Mouse (Mus musculus): ENCODE data around the gene Sumo3.

- TF ChIP-seq CTCF (IDR thresholded peaks at IDR 0.05; ENCODE audit: low read depth), result no peak
- TF ChIP-seq EP300 (IDR thresholded peaks at IDR 0.05; ENCODE audit: low read depth), result no peak
These were observed 15.6 kb downstream of the Sumo3 start for GRCm38 (mm10) chr10:77621546-77621945.

All from heart, postnatal 0 days (tissue).